Mouse (Mus musculus): ENCODE measurements at regions not wholly inside any gene's neighbourhood (a gene's known extent, or its start where the extent isn't known, plus 50 kb on each side); places are given as distances from the start of the nearest gene placed in this dataset.

GRCm38 (mm10) chr6:101056318-101056717, 222.9 kb downstream of the Ppp4r2 start:
- no peaks in the 10 kb centered on the region for H3K27me3 ChIP-seq (ENCODE audit: control insufficient read depth, insufficient read depth, low read length)
- no peak overlapping the region for H3K4me3 ChIP-seq (replicated peaks; ENCODE audit: insufficient read depth, low read depth, low read length)
- no peak overlapping the region for H3K27ac ChIP-seq (ENCODE audit: insufficient read depth, low read length)
- WGBS: 70% methylated on average over 13 of the region's 13 CpGs
- no peak for TF ChIP-seq CTCF (IDR thresholded peaks at IDR 0.05; ENCODE audit: borderline replicate concordance, insufficient read depth, low read depth, low read length)
- no peak for TF ChIP-seq POLR2A (IDR thresholded peaks at IDR 0.05; ENCODE audit: borderline replicate concordance, insufficient read depth, low read length)
- DNase-seq: no peak
- no peaks in the 10 kb centered on the region for H3K4me1 ChIP-seq (ENCODE audit: control insufficient read depth, insufficient read depth, low read length)

DNA sequence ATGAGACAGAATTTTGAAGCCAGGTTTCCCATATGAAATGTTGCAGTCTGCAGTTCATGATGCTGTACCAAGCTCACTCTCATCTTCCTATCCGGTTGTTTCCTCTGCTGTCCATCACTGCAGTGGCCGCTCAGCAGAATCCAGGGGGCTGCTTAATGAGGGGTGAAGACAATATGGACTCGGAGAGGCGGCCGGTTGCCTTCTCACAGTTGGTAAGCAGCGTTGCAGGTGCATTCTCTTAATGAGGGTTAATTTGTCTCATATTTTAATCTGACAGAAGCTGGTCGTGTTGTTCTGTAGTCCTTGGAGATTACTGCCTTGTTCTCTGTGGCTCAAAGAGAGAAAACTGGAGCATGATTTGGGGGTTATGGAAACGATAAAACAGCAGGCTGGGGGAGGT, 225.6 kb downstream of the Ppp4r2 start:
- no peak overlapping the region for H3K4me3 ChIP-seq (replicated peaks; ENCODE audit: insufficient read depth, low read depth, low read length)
- no peak overlapping the region for H3K27ac ChIP-seq (ENCODE audit: insufficient read depth, low read length)
- 20% methylated on average over 8 of the region's 8 CpGs for WGBS
- H3K27me3 ChIP-seq (ENCODE audit: control insufficient read depth, insufficient read depth, low read length): no peaks in the 10 kb centered on the region
- H3K4me1 ChIP-seq (ENCODE audit: control insufficient read depth, insufficient read depth, low read length): no peaks in the 10 kb centered on the region
- TF ChIP-seq CTCF (IDR thresholded peaks at IDR 0.05; ENCODE audit: borderline replicate concordance, insufficient read depth, low read depth, low read length): no peak
- no peak for TF ChIP-seq POLR2A (IDR thresholded peaks at IDR 0.05; ENCODE audit: borderline replicate concordance, insufficient read depth, low read length)
- DNase-seq: no peak

GRCm38 (mm10) chr6:101062186-101062585, 228.8 kb downstream of the Ppp4r2 start:
- Histone ChIP-seq H3K27me3 (ENCODE audit: control insufficient read depth, insufficient read depth, low read length) (no peaks in the 10 kb centered on the region), H3K4me3 (replicated peaks; ENCODE audit: insufficient read depth, low read depth, low read length) (no peak overlapping the region), H3K27ac (ENCODE audit: insufficient read depth, low read length) (no peak overlapping the region), H3K4me1 (ENCODE audit: control insufficient read depth, insufficient read depth, low read length) (no peaks in the 10 kb centered on the region)
- TF ChIP-seq CTCF (IDR thresholded peaks at IDR 0.05; ENCODE audit: borderline replicate concordance, insufficient read depth, low read depth, low read length) (no peak), POLR2A (IDR thresholded peaks at IDR 0.05; ENCODE audit: borderline replicate concordance, insufficient read depth, low read length) (no peak)
- DNase-seq: no peak
- WGBS: 90% methylated on average over 14 of the region's 14 CpGs

- no peak for TF ChIP-seq CTCF (IDR thresholded peaks at IDR 0.05; ENCODE audit: borderline replicate concordance, insufficient read depth, low read depth, low read length)
- TF ChIP-seq POLR2A (IDR thresholded peaks at IDR 0.05; ENCODE audit: borderline replicate concordance, insufficient read depth, low read length): no peak
- Histone ChIP-seq H3K4me3 (replicated peaks; ENCODE audit: insufficient read depth, low read depth, low read length) (no peak overlapping the region), H3K4me1 (ENCODE audit: control insufficient read depth, insufficient read depth, low read length) (no peaks in the 10 kb centered on the region), H3K27me3 (ENCODE audit: control insufficient read depth, insufficient read depth, low read length) (no peaks in the 10 kb centered on the region), H3K27ac (ENCODE audit: insufficient read depth, low read length) (no peak overlapping the region)
- 47% methylated on average over 8 of the region's 8 CpGs for WGBS
- DNase-seq: no peak
Measured at GRCm38 (mm10) chr6:101075753-101076516, 242.5 kb downstream of the Ppp4r2 start.

DNA sequence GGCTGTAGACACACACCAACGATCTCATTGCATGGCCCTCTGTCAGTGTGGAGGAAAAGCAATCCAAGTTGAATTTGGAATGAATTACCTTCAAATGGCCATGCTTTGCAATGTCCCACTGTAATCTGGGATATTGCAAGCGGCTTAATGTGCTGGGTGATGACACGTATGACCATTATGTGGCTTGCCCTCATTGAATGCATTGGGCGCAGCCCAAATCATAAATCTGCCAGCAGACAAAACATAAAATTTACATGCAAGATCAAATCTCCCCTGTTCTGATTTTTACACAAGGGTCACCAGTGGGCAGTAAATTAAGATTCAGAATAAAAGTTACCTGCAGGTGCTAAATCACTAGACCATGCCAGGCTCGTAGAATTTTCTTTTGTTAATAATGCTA, 244.9 kb downstream of the Ppp4r2 start:
- WGBS: 85% methylated on average over 5 of the region's 5 CpGs
- Histone ChIP-seq H3K4me1 (ENCODE audit: control insufficient read depth, insufficient read depth, low read length) (no peaks in the 10 kb centered on the region), H3K27me3 (ENCODE audit: control insufficient read depth, insufficient read depth, low read length) (no peaks in the 10 kb centered on the region), H3K27ac (ENCODE audit: insufficient read depth, low read length) (no peak overlapping the region), H3K4me3 (replicated peaks; ENCODE audit: insufficient read depth, low read depth, low read length) (no peak overlapping the region)
- DNase-seq: no peak
- TF ChIP-seq POLR2A (IDR thresholded peaks at IDR 0.05; ENCODE audit: borderline replicate concordance, insufficient read depth, low read length) (no peak), CTCF (IDR thresholded peaks at IDR 0.05; ENCODE audit: borderline replicate concordance, insufficient read depth, low read depth, low read length) (no peak)

- TF ChIP-seq CTCF (IDR thresholded peaks at IDR 0.05; ENCODE audit: borderline replicate concordance, insufficient read depth, low read depth, low read length) (no peak), POLR2A (IDR thresholded peaks at IDR 0.05; ENCODE audit: borderline replicate concordance, insufficient read depth, low read length) (no peak)
- no peak for DNase-seq
- Histone ChIP-seq H3K27me3 (ENCODE audit: control insufficient read depth, insufficient read depth, low read length) (no peaks in the 10 kb centered on the region), H3K4me1 (ENCODE audit: control insufficient read depth, insufficient read depth, low read length) (no peaks in the 10 kb centered on the region), H3K4me3 (replicated peaks; ENCODE audit: insufficient read depth, low read depth, low read length) (no peak overlapping the region), H3K27ac (ENCODE audit: insufficient read depth, low read length) (no peak overlapping the region)
- WGBS: 46% methylated on average over 7 of the region's 7 CpGs
Measured at GRCm38 (mm10) chr6:101083676-101084075, 250.3 kb downstream of the Ppp4r2 start.

- H3K4me1 ChIP-seq (ENCODE audit: control insufficient read depth, insufficient read depth, low read length): no peaks in the 10 kb centered on the region
- H3K27ac ChIP-seq (ENCODE audit: insufficient read depth, low read length): no peak overlapping the region
- TF ChIP-seq CTCF (IDR thresholded peaks at IDR 0.05; ENCODE audit: borderline replicate concordance, insufficient read depth, low read depth, low read length): no peak
- no peak for TF ChIP-seq POLR2A (IDR thresholded peaks at IDR 0.05; ENCODE audit: borderline replicate concordance, insufficient read depth, low read length)
- H3K27me3 ChIP-seq (ENCODE audit: control insufficient read depth, insufficient read depth, low read length): no peaks in the 10 kb centered on the region
- DNase-seq: no peak
- WGBS: 38% methylated on average over 10 of the region's 10 CpGs
- no peak overlapping the region for H3K4me3 ChIP-seq (replicated peaks; ENCODE audit: insufficient read depth, low read depth, low read length)
Measured at GRCm38 (mm10) chr6:101092179-101092578, 258.8 kb downstream of the Ppp4r2 start.
